Mouse (Mus musculus) left cerebral cortex, adult 11 months (tissue): ENCODE measurements around the gene Mms19.
A peak's percentile ranks its signal among the peaks of the same experiment; 100 is the strongest.

Experiments
- DNase-seq: peaks from one replicate; pipeline ENCODE4 v3.0.0; 2022; ENCODE audit warnings: low spot score

Mms19 gene

GRCm38 (mm10) chr19:41898860-41899259, 82.1 kb downstream of the Mms19 start:
- DNase-seq, result no peak

DNA sequence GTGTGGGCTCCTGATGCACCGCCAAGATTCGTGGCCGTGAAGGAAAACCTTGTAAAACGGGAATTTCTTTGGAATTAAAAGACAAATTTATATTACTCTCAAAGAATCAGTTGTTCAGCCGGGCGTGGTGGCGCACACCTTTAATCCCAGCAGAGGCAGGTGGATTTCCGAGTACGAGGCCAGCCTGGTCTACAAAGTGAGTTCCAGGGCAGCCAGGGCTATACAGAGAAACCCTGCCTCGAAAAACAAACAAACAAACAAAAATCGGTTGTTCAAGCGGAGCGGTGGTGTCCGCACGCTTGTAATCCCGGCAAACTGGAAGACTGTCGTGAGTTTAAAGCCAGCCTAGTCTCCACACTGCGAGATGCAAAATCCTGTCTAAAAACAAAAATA, 84.6 kb downstream of the Mms19 start:
- DNase-seq, result no peak

- DNase-seq, result peak; percentile 82
These were observed 85.3 kb downstream of the Mms19 start, which contains the start of gene Rrp12 for GRCm38 (mm10) chr19:41895460-41896318. Gene Rrp12 (minus strand): TSS chr19:41896173.

- DNase-seq, result no peak
These were observed 86.0 kb downstream of the Mms19 start for GRCm38 (mm10) chr19:41894959-41895358.
